Mouse (Mus musculus): Measurements from ENCODE around the gene Cdh12.

Gene Cdh12

DNA sequence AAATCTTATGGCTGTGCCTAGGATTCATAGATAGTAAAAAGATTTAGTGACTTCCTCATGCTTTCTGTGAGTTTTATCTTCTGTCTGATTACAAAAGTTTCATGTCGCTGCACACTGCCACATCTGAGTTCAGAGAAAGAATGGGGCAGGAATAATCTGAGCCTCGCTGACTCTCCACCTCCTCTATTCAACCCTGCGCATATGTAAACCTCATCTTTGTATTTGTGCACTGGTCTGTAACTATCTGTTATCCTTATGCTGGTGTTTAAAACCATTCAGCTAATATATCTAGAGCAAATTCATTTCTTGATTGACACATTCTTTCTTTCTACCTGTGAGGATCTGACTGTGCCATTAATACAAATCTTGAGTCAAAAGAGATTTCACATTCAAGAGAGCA lies 944.0 kb downstream of the Cdh12 start:
- no peak for DNase-seq (ENCODE audit: low spot score)

DNA sequence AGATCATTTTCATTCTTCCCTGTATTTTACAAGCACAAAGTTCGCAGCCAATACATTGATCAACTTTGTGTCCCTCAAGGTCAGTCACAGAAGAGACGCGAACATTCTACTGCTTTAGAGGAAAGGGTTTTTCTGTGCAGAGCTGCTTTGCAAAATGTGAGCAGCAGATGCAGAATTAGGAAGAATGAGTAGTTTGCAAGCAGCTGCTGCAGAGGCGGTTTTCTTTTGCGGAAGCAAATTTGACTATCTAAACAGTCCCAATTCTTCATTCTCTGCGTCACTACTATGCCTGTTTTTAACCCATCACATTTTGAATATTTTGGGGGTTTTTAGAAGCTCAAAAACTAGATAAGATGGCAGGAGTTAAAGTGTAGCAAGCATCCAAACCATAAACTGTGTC lies 956.1 kb downstream of the Cdh12 start:
- DNase-seq (ENCODE audit: low spot score): no peak

DNA sequence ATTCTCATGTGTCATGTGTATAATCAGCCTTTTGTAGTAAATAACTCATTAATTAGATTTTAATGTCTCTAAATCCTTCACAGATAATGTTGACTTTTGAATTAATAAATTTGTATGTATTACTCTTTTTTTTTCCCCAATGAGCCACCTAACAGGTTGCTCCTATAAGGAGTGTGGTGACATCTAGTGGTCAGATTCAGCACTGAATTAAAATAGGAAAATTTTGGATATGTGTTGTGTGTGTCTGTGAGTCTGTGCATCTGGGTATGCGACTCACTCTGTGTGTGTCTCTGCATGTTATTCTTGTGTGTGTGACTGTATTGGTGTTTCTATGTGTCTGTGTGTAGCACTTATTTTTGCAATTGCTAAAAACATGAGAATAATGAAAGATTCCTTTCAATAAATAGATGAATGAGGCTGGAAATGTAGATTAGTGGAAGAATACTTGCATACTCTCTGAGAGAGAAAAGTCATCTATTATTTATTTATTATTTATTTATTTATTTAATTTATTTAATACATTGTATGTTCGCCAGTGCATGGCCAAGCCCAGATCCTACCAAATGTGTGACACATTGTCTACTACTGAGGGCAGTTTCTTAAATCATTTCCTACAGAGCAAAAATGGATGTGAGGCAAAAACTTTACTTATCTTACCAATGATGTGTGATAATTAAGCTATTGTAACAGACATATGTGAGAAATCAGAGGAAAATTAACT lies 958.4 kb downstream of the Cdh12 start:
- DNase-seq (ENCODE audit: low spot score): no peak

DNA sequence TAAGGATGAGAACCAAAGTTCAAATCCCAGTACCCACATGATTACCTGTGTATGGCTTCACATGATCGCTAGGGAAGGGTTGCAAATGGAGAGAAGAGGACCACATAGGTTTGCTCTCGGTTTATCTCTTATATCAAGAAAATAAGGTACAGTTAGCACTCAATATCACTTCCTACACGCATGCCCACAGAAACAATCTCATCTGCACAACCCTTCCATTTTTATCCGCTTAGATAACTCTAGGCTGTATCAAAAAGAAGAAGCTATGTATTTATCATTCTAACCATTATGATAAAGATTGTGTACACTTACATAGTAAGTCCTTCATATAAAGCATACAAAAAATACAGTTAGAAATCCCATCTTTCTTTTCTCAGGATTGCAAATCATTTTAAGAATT lies 988.3 kb downstream of the Cdh12 start:
- DNase-seq (ENCODE audit: low spot score): no peak

DNA sequence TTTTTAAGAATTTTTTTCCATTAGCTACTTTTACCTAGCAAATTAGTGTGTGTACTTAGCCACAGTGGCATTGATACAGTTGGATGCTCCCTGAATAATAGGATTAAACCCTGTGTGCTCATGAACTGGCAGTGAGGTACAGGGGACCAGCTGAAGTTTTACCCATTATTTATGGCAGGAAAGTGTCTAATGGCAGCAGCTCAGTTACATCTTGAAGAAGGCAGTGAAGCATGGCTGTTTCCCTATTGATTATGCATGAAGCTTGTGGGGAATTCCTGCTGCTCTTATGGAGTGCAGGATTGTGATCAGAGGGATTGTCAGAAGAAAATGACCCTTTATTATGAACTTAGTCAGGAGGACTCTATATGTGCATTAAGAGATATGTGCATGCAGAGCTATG lies 988.9 kb downstream of the Cdh12 start:
- no peak for DNase-seq (ENCODE audit: low spot score)

DNA sequence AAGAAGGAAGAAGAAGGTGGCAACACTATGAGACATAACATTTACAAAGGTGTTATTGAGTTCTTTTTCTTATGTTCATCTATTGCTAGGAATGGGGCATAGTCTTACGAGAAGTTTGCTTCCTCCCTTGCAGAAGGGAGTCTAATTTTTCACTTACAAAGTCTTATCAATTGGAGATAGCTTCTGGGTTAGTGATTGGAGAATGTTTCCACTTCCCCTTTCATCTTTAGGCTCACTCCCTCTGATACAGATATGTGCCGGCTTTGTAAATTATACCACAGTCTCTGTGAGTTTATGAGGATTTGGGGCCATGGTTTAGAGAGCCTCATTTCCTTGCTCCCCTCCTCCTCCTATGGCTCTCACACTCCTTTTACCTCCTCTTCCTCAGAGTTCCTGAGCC lies 1009.0 kb downstream of the Cdh12 start:
- DNase-seq (ENCODE audit: low spot score): no peak

DNA sequence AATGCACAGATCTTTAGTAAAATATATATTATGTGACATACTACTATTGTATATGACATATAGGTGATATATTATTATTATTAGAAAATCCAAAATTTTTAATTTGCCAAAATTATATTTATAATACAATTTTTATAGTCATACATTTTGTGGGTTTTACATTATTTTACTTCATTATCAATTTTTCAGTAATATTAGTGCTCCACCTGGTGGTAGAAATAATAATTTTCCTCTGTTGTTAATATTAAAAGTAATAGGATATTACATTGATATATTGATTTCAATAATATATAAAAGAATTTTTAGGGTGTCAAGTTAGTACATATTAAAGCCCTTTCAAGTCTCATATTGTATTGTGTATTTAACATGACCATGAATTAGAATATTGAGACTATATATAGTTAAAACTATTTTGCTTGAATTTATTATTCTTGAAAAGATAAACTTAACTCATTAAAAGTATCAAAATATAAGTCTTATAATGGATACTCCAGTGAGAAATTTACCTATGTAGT lies 1070.3 kb downstream of the Cdh12 start:
- no peak for DNase-seq (ENCODE audit: low spot score)

DNA sequence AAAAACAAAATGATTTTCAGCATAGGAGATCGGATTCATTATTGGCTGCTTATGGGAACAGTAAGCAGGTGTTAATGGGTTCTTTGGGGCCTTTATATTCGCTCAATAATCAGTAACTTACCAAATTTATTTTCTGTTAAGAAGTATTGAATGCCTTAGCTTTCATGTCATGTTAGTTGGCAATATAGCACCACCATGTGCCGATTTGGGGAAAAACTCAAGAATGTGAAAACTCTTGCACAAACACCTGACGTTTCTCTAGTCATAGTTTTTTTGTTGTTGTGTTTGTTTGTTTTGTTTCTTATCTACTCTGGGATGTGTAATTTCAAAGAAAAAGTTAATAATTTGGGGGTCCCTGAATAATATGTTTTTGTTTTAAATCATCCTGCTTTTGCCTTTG lies 1081.7 kb downstream of the Cdh12 start:
- no peak for DNase-seq (ENCODE audit: low spot score)

DNA sequence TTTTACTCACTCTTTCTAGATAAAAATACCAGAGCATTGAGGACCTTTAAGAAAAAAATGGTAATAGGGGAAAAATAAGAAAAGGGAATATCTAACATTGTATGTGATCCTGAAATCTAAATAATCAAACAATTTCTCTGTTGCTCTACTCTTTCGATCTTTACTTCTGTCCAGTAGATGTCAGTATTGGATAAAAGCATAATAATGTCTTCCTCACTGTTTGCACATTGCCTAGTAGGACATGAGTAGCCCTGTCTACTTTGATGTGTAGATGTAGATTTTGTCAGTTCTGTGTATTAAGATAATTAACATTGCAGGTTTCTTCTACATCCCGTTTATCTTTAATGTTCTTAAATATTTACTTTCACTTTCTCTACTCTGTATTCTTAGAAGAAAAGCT lies 1087.8 kb downstream of the Cdh12 start:
- DNase-seq (ENCODE audit: low spot score): no peak

DNA sequence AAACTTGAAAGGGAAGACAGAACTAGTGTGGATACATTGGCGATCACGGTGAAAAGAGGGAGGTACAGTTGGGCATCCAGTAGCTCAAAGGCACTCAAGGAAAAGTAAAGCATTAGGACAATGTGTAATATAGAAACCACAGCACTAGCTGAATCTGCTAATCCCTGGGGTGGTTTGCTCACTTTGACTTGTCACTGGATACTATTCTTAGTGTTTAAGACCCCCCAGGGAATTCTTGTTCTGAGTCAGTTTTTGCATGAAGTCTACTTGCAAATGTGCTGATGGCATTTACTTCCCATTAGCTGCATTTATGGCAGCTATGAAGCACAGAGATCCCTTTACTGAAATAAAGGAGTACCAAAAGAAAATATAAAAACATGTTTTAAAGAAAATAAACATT lies 1095.7 kb downstream of the Cdh12 start:
- DNase-seq (ENCODE audit: low spot score): no peak

DNA sequence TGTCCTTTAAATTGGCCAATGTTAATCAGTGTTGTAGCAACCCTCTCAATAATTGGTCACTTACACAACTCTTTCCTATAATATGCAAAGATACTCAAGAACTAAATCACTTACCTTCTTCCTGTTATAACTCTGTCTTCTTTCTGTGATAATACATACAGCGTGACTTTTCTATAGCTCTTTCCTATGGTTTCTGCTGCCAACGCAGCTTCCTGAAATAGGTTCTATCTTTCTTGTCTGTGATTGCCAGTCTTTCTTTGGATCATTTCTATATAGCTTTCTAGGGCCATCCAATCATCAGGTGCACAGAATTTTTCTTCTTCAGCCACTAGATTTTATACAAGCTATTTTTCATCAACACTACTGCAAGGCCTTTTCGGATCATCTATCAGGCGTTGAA lies 1106.9 kb downstream of the Cdh12 start:
- DNase-seq (ENCODE audit: low spot score): no peak

DNA sequence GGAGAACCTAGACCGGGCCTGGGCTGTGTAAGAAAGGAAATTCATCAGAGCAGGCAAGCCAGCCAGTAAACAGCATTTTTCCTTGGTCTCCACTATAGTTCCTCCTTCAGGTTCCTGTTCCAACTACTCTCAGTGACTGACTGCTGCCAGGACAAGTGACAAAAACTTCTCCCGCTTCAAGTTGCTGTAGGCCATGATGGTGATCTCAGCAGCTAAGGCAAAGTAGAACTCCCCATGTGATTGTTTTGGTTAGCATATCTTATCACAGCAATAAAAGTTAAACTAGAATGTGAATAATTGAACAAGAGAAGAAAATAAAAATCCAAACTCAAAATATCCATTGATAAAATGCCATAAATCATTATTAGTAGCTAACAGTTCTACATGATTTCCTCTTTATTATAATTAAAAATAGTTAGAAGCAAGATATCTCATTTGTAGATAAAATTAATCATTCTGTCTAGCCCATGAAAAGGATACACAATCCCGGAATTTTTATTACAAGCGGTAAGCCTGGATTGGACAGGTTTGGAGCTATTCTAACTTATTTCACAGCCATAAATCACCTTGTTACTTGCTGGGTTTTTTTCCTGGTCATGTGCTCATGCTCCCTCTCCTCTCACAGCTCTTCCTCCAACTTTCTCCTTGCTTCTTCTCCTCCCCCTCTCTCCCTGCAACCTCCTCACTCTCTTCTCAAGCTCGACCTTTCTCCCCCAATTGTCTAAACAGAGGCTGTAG lies 1117.4 kb downstream of the Cdh12 start:
- no peak for DNase-seq (ENCODE audit: low spot score)

DNA sequence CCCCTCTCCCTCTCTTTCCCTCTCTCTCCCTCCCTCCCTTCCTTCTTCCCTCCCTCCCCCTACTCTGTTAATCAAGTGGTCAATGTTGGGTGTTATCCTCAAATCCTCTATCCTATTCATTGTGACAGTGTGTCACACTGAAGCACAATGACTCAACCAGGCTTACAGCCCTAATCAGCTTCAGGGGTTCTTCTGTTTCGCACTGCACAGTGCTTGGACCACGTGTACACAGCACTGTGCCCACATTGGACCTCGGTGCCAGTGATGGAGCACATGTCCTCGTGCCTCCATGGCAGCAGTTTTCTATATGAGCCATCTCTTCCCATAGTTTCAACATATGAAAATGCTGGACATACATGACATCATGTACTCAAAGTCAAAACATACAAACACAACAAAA lies 1155.4 kb downstream of the Cdh12 start:
- DNase-seq (ENCODE audit: low spot score): no peak

Measured in yolk sac, embryonic 10.5 days (tissue).